Mouse (Mus musculus) midbrain, embryonic 16.5 days (tissue): ENCODE measurements around the gene Phf14. TPM values are rescaled to one million over a fixed set of nuclear protein-coding genes. Genes with fewer than 3 reads are reported as not detected.
"Not testable (repeated sequence)": the region's sequence is repeated elsewhere in the genome, so short reads cannot be mapped to it uniquely, and the experiment has no call there.

Experiments
- ATAC-seq: fragments of 200-750 bp; cut with Nextera tagmentation; 2 replicates; pipeline ENCODE4 v1.8.0; 2017; ENCODE audit warnings: moderate TSS enrichment
- H3K27ac ChIP-seq: fragments of 300-500 bp; sonication (generic); 2 replicates; pipeline ENCODE4 v1.5.1; 2014; ENCODE audit warnings: mild to moderate bottlenecking, low read length, mixed read lengths
- H3K27me3 ChIP-seq: fragments of 300-500 bp; sonication (generic); 2 replicates; pipeline ENCODE4 v1.6.1; 2014; ENCODE audit warnings: low read depth, low read length, mixed read lengths; ENCODE audit not compliant: control insufficient read depth, insufficient read depth
- H3K36me3 ChIP-seq: fragments of 300-500 bp; sonication (generic); 2 replicates; pipeline ENCODE4 v1.6.1; 2014; ENCODE audit warnings: mild to moderate bottlenecking, low read length, moderate library complexity, mixed read lengths; ENCODE audit not compliant: control insufficient read depth, insufficient read depth
- H3K4me1 ChIP-seq: fragments of 300-500 bp; sonication (generic); 2 replicates; pipeline ENCODE4 v1.6.1; 2014; ENCODE audit warnings: mild to moderate bottlenecking, low read length, mixed read lengths; ENCODE audit not compliant: control insufficient read depth, insufficient read depth
- H3K4me2 ChIP-seq: fragments of 300-500 bp; sonication (generic); 2 replicates; pipeline ENCODE4 v1.6.1; 2014; ENCODE audit warnings: mild to moderate bottlenecking, low read length, mixed read lengths
- H3K4me3 ChIP-seq: fragments of 300-500 bp; sonication (generic); 2 replicates; pipeline ENCODE4 v1.5.1; 2014; ENCODE audit warnings: low read depth, mild to moderate bottlenecking, low read length, moderate library complexity, mixed read lengths
- H3K9ac ChIP-seq: fragments of 300-500 bp; sonication (generic); 2 replicates; pipeline ENCODE4 v1.6.1; 2014; ENCODE audit warnings: low read depth, low read length, mixed read lengths
- H3K9me3 ChIP-seq: fragments of 300-500 bp; sonication (generic); replicated peaks from 2 replicates; pipeline ENCODE4 v1.6.1; 2014; ENCODE audit warnings: mild to moderate bottlenecking, low read length, mixed read lengths; ENCODE audit not compliant: control insufficient read depth, poor library complexity, severe bottlenecking
- WGBS: fragments of 180-500 bp; shearing (Covaris S2); extraction: QIAGEN DNeasy Blood & Tissue Kit; methylation state at CpG from one replicate; pipeline ENCODE4 v1.1.7; 2014; 5-methylcytosine and 5-hydroxymethylcytosine counted together
- polyA plus RNA-seq: library from polyadenylated mRNA; unstranded; fragments of >200 nt; fragmentation: Nextera tagmentation; extraction: Ambion mirVana; gene quantifications from 2 replicates; pipeline ENCODE4 v1.2.1, GENCODE M21; 2015

Gene Phf14
- polyA plus RNA-seq, 1 experiment from 2014 or later: 81.2 TPM

- ATAC-seq: peak; percentile 82
- WGBS: 32% methylated on average over 17 of the region's 17 CpGs
- H3K36me3 ChIP-seq: no peaks in the 10 kb centered on the region
- H3K4me3 ChIP-seq: no peak overlapping the region
- H3K9ac ChIP-seq: no peak overlapping the region
- H3K27me3 ChIP-seq: no peaks in the 10 kb centered on the region
- peak overlapping the region; percentile 47 for H3K27ac ChIP-seq
- H3K4me1 ChIP-seq: peaks cover 3% of the 10 kb centered on the region; the same call in 1 of the 2 replicates
- H3K4me2 ChIP-seq: peak overlapping the region; percentile 32
- no peaks in the 10 kb centered on the region for H3K9me3 ChIP-seq
Measured at GRCm38 (mm10) chr6:12125031-12125803, 217.6 kb downstream of the Phf14 start.

- not testable (repeated sequence) for ATAC-seq, H3K36me3 ChIP-seq, H3K4me1 ChIP-seq, H3K9me3 ChIP-seq, H3K27ac ChIP-seq, H3K27me3 ChIP-seq, H3K4me2 ChIP-seq, H3K4me3 ChIP-seq, H3K9ac ChIP-seq
- 85% methylated on average over 7 of the region's 7 CpGs for WGBS
Measured at GRCm38 (mm10) chr6:12126601-12127000, 219.0 kb downstream of the Phf14 start.

- no peaks in the 10 kb centered on the region for H3K36me3 ChIP-seq
- 92% methylated on average over 4 of the region's 4 CpGs for WGBS
- H3K27me3 ChIP-seq: no peaks in the 10 kb centered on the region
- no peak overlapping the region for H3K27ac ChIP-seq
- peaks cover 3% of the 10 kb centered on the region; the same call in 1 of the 2 replicates for H3K4me1 ChIP-seq
- H3K4me3 ChIP-seq: no peak overlapping the region
- H3K4me2 ChIP-seq: no peak overlapping the region
- no peaks in the 10 kb centered on the region for H3K9me3 ChIP-seq
- H3K9ac ChIP-seq: no peak overlapping the region
- no peak for ATAC-seq
Measured at GRCm38 (mm10) chr6:12127287-12127686, 219.7 kb downstream of the Phf14 start.

Other genes starting within 250 kb of the Phf14 start
- 916 and 1,020 TPM in 2 replicates for gene Ndufa4, start 312 bp upstream of the Phf14 start, polyA plus RNA-seq